Mouse (Mus musculus) bone marrow, adult 2 months (tissue): ENCODE data around the gene Wdr1.

Experiments
- CTCF ChIP-seq: fragments of 200-500 bp; IDR thresholded peaks from 2 replicates; pipeline ENCODE4 v1.5.1; 2011; ENCODE audit warnings: low read length, control low read depth; ENCODE audit not compliant: control insufficient read depth, insufficient read depth
- POLR2A ChIP-seq: fragments of 200-500 bp; IDR thresholded peaks from 2 replicates; pipeline ENCODE4 v1.6.1; 2011; ENCODE audit warnings: low read depth, mild to moderate bottlenecking, control low read depth, low read length, borderline replicate concordance; ENCODE audit not compliant: control insufficient read depth

GRCm38 (mm10) chr5:38487247-38487646 is 75.8 kb downstream of the Wdr1 start:
- TF ChIP-seq POLR2A (no peak), CTCF (no peak)
